Mouse (Mus musculus) forebrain, embryonic 14.5 days (tissue): ENCODE data around the gene Pradc1. TPM values are rescaled to one million over a fixed set of nuclear protein-coding genes. Genes with fewer than 3 reads are reported as not detected.

Source experiments
- ATAC-seq: fragments of 200-750 bp; cut with Nextera tagmentation; 2 replicates; pipeline ENCODE4 v1.8.0; 2017; ENCODE audit warnings: mild to moderate bottlenecking, moderate library complexity
- DNase-seq: peaks from one replicate; pipeline ENCODE4 v3.0.0-alpha.2; 2015; ENCODE audit warnings: low spot score
- H3K27ac ChIP-seq: fragments of 300-500 bp; sonication (generic); 2 replicates; pipeline ENCODE4 v1.5.1; 2014; ENCODE audit warnings: low read depth, mild to moderate bottlenecking, control low read depth, low read length, moderate library complexity
- H3K27me3 ChIP-seq: fragments of 300-500 bp; sonication (generic); replicated peaks from 2 replicates; pipeline ENCODE4 v1.6.1; 2014; ENCODE audit warnings: low read length, control low read depth, mixed read lengths; ENCODE audit not compliant: control insufficient read depth, insufficient read depth
- H3K36me3 ChIP-seq: fragments of 300-500 bp; sonication (generic); 2 replicates; pipeline ENCODE4 v1.6.1; 2014; ENCODE audit warnings: low read length, control low read depth; ENCODE audit not compliant: control insufficient read depth, insufficient read depth
- H3K4me1 ChIP-seq: fragments of 300-500 bp; sonication (generic); 2 replicates; pipeline ENCODE4 v1.6.1; 2014; ENCODE audit warnings: antibody characterized with exemption, low read length, control low read depth; ENCODE audit not compliant: control insufficient read depth, insufficient read depth
- H3K4me2 ChIP-seq: fragments of 300-500 bp; sonication (generic); 2 replicates; pipeline ENCODE4 v1.6.1; 2014; ENCODE audit warnings: mild to moderate bottlenecking, control low read depth, low read length
- H3K4me3 ChIP-seq: fragments of 300-500 bp; sonication (generic); 2 replicates; pipeline ENCODE4 v1.5.1; 2014; ENCODE audit warnings: low read depth, low read length, control low read depth
- H3K9ac ChIP-seq: fragments of 300-500 bp; sonication (generic); 2 replicates; pipeline ENCODE4 v1.6.1; 2014; ENCODE audit warnings: mild to moderate bottlenecking, low read length, control low read depth, moderate library complexity
- H3K9me3 ChIP-seq: fragments of 300-500 bp; sonication (generic); replicated peaks from 2 replicates; pipeline ENCODE4 v1.6.1; 2016; ENCODE audit warnings: low read length, control low read depth, mixed read lengths; ENCODE audit not compliant: control insufficient read depth
- WGBS: fragments of 180-500 bp; shearing (Covaris S2); extraction: QIAGEN DNeasy Blood & Tissue Kit; methylation state at CpG from one replicate; pipeline ENCODE4 v1.1.7; 2014; 5-methylcytosine and 5-hydroxymethylcytosine counted together
- polyA plus RNA-seq: library from polyadenylated mRNA; unstranded; fragments of >200 nt; fragmentation: Nextera tagmentation; extraction: Ambion mirVana; gene quantifications from 2 replicates; pipeline ENCODE4 v1.2.1, GENCODE M21; 2014

Gene Pradc1
- polyA plus RNA-seq, 1 experiment from 2014 or later: 25.2 TPM

- DNase-seq (no peak), ATAC-seq (peak; percentile 79)
- Histone ChIP-seq H3K27ac (no peak overlapping the region), H3K27me3 (no peaks in the 10 kb centered on the region), H3K4me2 (peak overlapping the region; percentile 85), H3K4me3 (peak overlapping the region; percentile 74), H3K36me3 (no peaks in the 10 kb centered on the region), H3K4me1 (no peaks in the 10 kb centered on the region), H3K9ac (peak overlapping the region; percentile 72), H3K9me3 (no peaks in the 10 kb centered on the region)
- WGBS: 54% methylated on average over 8 of the region's 8 CpGs
Measured at GRCm38 (mm10) chr6:85431274-85431841, 20.4 kb downstream of the Pradc1 start.

- H3K4me2 ChIP-seq: no peak within 1 kb of the TSS
- ATAC-seq: no peak
- H3K4me1 ChIP-seq: no peaks in the 10 kb centered on the region
- H3K9me3 ChIP-seq: no peaks in the 10 kb centered on the region
- DNase-seq: no peak
- H3K9ac ChIP-seq: no peak within 1 kb of the TSS
- H3K27ac ChIP-seq: no peak within 1 kb of the TSS
- 13% methylated on average over 28 of the region's 28 CpGs for WGBS
- H3K36me3 ChIP-seq: no peaks in the 10 kb centered on the region
- H3K4me3 ChIP-seq: no peak within 1 kb of the TSS
- H3K27me3 ChIP-seq: no peaks in the 10 kb centered on the region
Measured at GRCm38 (mm10) chr6:85423836-85424379, 27.9 kb downstream of the Pradc1 start, which contains the start of gene Noto. Gene Noto (plus strand): TSS chr6:85423886.

GRCm38 (mm10) chr6:85419150-85419549 is 32.6 kb downstream of the Pradc1 start:
- Histone ChIP-seq H3K27ac (no peak overlapping the region), H3K4me2 (no peak overlapping the region), H3K9me3 (no peaks in the 10 kb centered on the region), H3K4me1 (no peaks in the 10 kb centered on the region), H3K36me3 (no peaks in the 10 kb centered on the region), H3K4me3 (no peak overlapping the region), H3K27me3 (no peaks in the 10 kb centered on the region), H3K9ac (no peak overlapping the region)
- no peak for DNase-seq
- no peak for ATAC-seq
- WGBS: 93% methylated on average over 2 of the region's 2 CpGs

GRCm38 (mm10) chr6:85415829-85416228 is 35.9 kb downstream of the Pradc1 start:
- ATAC-seq: no peak

GRCm38 (mm10) chr6:85410771-85411273 is 40.9 kb downstream of the Pradc1 start:
- no peak overlapping the region for H3K4me2 ChIP-seq
- H3K4me1 ChIP-seq: no peaks in the 10 kb centered on the region
- ATAC-seq: peak; percentile 94
- DNase-seq: peak; percentile 88
- H3K36me3 ChIP-seq: no peaks in the 10 kb centered on the region
- H3K4me3 ChIP-seq: no peak overlapping the region
- WGBS: 11% methylated on average over 13 of the region's 13 CpGs
- peaks cover 24% of the 10 kb centered on the region for H3K27me3 ChIP-seq
- H3K9me3 ChIP-seq: no peaks in the 10 kb centered on the region
- H3K27ac ChIP-seq: no peak overlapping the region
- no peak overlapping the region for H3K9ac ChIP-seq

More at GRCm38 (mm10) chr6:85415829-85416228, 35.9 kb downstream of the Pradc1 start:
- Histone ChIP-seq H3K9ac (no peak overlapping the region), H3K27ac (no peak overlapping the region), H3K4me3 (no peak overlapping the region), H3K9me3 (no peaks in the 10 kb centered on the region), H3K4me1 (no peaks in the 10 kb centered on the region), H3K36me3 (no peaks in the 10 kb centered on the region), H3K4me2 (no peak overlapping the region), H3K27me3 (no peaks in the 10 kb centered on the region)
- 53% methylated on average over 3 of the region's 3 CpGs for WGBS
- no peak for DNase-seq

GRCm38 (mm10) chr6:85409003-85409402 is 42.8 kb downstream of the Pradc1 start:
- H3K36me3 ChIP-seq: no peaks in the 10 kb centered on the region
- no peaks in the 10 kb centered on the region for H3K4me1 ChIP-seq
- peak overlapping the region; percentile 53 for H3K9ac ChIP-seq
- H3K4me3 ChIP-seq: peak overlapping the region; percentile 22
- H3K27me3 ChIP-seq: peaks cover 24% of the 10 kb centered on the region
- no peak overlapping the region for H3K27ac ChIP-seq
- H3K9me3 ChIP-seq: no peaks in the 10 kb centered on the region
- peak overlapping the region; percentile 44 for H3K4me2 ChIP-seq
- 2% methylated on average over 31 of the region's 31 CpGs for WGBS
- DNase-seq (peak; percentile 22), ATAC-seq (no peak)

GRCm38 (mm10) chr6:85403039-85403438 is 48.7 kb downstream of the Pradc1 start:
- WGBS: 57% methylated on average over 10 of the region's 10 CpGs
- no peaks in the 10 kb centered on the region for H3K36me3 ChIP-seq
- H3K4me2 ChIP-seq: no peak overlapping the region
- no peak overlapping the region for H3K4me3 ChIP-seq
- DNase-seq: peak; percentile 53
- peak overlapping the region; percentile 33; the same call in 1 of the 2 replicates for H3K27ac ChIP-seq
- no peaks in the 10 kb centered on the region; the same call in 1 of the 2 replicates for H3K4me1 ChIP-seq
- H3K27me3 ChIP-seq: peaks cover 4% of the 10 kb centered on the region
- H3K9ac ChIP-seq: no peak overlapping the region
- peak; percentile 42; the same call in 1 of the 2 replicates for ATAC-seq
- H3K9me3 ChIP-seq: no peaks in the 10 kb centered on the region

- DNase-seq (no peak), ATAC-seq (no peak)
- Histone ChIP-seq H3K36me3 (no peaks in the 10 kb centered on the region), H3K9ac (no peak overlapping the region), H3K4me1 (no peaks in the 10 kb centered on the region; the same call in 1 of the 2 replicates), H3K4me2 (no peak overlapping the region), H3K27ac (peak overlapping the region; percentile 9; the same call in 1 of the 2 replicates), H3K4me3 (no peak overlapping the region), H3K9me3 (no peaks in the 10 kb centered on the region), H3K27me3 (no peaks in the 10 kb centered on the region; the same call in none of the 2 replicates)
- 42% methylated on average over 2 of the region's 2 CpGs for whole genome bisulfite sequencing
Measured at GRCm38 (mm10) chr6:85402613-85403012, 49.2 kb downstream of the Pradc1 start.

- no peaks in the 10 kb centered on the region for H3K9me3 ChIP-seq
- no peak overlapping the region for H3K9ac ChIP-seq
- no peaks in the 10 kb centered on the region for H3K36me3 ChIP-seq
- peak overlapping the region; percentile 4; the same call in 1 of the 2 replicates for H3K27ac ChIP-seq
- H3K4me1 ChIP-seq: no peaks in the 10 kb centered on the region; the same call in 1 of the 2 replicates
- no peak overlapping the region for H3K4me3 ChIP-seq
- H3K27me3 ChIP-seq: no peaks in the 10 kb centered on the region
- H3K4me2 ChIP-seq: no peak overlapping the region
- peak; percentile 82 for ATAC-seq
- peak; percentile 78 for DNase-seq
- WGBS: 25% methylated on average over 5 of the region's 5 CpGs
Measured at GRCm38 (mm10) chr6:85399715-85400114, 52.1 kb downstream of the Pradc1 start.
